Mouse (Mus musculus) right cerebral cortex, postnatal 10 days (tissue): Measurements from ENCODE around the gene Trak2.
A peak's percentile ranks its signal among the peaks of the same experiment; 100 is the strongest.
"Not testable (repeated sequence)": the region's sequence is repeated elsewhere in the genome, so short reads cannot be mapped to it uniquely, and the experiment has no call there.

Experiments
- DNase-seq, 2 experiments: peaks; one replicate each; pipeline ENCODE4 v3.0.0; 2021; ENCODE audit warnings: low spot score in 2 of 2

The Trak2 gene

DNA sequence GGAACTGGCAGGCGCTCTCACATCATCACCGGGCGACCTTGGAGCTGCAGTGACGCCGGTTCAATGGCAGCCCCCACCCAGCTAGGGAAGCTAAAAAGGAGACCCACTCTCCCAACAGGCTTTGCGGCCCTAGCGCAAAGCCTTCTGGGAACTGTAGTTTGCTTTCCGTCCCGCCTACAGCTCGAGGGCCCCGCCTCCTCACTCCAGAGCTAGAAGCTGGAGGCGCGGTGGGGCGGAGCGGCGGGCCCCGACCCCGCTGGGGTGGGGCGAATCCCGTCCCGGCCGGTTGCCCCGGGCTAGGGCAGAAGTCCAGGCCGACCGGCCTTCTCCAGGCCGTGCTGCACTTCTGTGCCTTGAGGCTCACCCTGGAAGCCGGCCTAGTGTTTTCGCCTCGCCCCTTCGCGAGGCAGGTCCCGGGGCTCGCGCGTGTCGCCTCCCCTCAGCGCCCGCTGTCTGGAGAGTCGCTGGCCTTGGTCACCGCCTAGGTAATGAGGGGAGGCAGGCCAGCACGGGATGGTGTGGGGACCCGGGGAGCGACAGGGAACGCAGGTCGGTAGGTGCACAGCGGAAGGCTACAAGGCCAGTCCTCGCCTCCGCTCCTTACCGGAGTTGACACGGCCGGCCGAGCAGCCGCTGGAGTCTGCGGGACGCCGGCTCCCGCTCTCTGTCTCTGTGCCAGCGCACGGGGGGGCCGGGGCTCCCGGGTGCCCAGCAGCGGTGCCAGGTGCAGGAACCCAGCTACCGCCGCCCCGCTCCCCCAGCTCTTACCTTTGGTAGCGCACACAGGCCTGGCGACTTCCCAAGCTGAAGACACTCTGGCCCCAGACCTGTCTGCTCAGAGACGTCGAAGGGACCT, at the start of gene Trak2, which contains the start of gene Stradb:
Gene Trak2 (minus strand): TSS at position 65 of the 856 bp plus-strand sequence.
Gene Stradb (plus strand): TSS at position 157 of the 856 bp plus-strand sequence.
- DNase-seq = peak; percentile 97 to 98

GRCm38 (mm10) chr1:59021556-59021955, 48.3 kb upstream of the Trak2 start:
- DNase-seq = no peak

DNA sequence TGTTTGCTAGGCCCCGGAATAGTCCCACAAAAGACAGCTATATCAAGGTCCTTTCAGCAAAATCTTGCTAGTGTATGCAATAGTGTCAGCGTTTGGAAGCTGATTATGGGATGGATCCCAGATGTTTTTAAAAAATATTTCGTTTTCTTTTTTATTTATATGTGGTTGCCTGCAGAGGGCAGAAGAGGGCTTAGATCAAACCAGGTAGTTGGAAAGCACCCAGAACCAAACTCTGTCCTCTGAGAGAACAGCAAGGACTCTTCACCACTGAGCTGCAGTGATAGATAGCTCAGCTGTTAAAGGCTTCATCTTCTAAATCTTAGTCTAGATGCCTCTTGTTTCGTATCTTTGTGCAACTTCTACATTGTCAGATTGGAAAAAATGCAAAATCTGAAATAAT, 36.0 kb upstream of the Trak2 start:
- DNase-seq = peak in 1 of 2 experiments; percentile 35

DNA sequence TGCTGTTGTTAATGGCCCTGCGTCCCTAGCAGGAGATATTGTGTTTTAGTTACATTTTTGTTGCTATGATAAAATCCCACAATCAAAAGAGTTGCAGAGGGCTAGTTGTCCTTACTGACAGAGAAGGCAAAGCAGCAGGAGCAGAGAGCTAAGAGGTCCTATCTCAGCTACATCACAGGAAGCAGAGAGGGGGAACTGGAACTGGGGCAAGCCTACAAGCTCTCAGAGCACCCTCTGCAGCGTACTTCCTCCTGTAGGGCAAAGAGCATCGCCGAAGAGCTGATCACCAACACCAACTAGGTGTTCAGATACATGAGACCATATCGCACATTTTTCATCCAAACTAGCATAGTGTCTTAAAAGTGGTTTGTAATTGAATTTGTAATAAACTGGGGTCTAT, 22.1 kb upstream of the Trak2 start:
- no peak for DNase-seq

DNA sequence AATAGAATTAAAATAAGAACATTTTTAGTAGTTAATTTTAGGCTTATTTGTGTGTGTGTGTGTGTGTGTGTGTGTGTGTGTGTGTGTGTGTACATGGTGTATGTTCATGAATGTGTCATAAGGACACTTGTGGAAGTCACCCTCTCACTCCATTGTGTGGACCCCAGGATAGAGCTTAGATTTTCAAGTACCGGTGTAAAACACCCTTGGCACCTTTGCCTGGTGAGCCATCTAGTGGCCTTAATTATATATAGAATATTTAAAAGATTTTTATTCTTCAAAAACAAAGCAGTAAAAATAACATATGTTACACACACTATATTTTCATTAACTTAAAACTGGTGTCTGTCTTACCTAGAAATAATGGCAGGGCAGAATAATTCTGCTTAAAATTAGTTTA, 20.5 kb upstream of the Trak2 start:
- no peak for DNase-seq

GRCm38 (mm10) chr1:58993144-58993543, 19.9 kb upstream of the Trak2 start:
- no peak for DNase-seq

GRCm38 (mm10) chr1:58984586-58984985, 11.4 kb upstream of the Trak2 start:
- no peak for DNase-seq

DNA sequence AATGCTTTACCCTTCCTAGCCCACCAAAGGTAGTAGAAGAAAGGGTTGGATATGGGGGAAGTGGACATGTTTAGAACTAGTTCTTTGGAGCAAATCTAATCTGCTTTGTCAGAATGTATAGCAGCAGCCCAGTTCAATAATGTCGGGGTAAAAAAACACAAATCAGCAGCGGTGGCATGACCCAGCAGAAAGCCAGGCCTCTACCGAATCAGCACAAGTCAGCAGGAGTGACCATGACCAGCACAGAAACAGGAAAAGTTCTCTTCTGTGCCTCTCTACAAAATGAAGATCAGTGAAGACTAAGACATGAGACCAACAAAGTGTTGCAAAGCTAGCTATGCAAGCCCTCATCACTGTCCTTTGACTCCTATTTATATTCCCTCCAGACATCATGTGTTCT, 9.0 kb upstream of the Trak2 start:
- no peak for DNase-seq

DNA sequence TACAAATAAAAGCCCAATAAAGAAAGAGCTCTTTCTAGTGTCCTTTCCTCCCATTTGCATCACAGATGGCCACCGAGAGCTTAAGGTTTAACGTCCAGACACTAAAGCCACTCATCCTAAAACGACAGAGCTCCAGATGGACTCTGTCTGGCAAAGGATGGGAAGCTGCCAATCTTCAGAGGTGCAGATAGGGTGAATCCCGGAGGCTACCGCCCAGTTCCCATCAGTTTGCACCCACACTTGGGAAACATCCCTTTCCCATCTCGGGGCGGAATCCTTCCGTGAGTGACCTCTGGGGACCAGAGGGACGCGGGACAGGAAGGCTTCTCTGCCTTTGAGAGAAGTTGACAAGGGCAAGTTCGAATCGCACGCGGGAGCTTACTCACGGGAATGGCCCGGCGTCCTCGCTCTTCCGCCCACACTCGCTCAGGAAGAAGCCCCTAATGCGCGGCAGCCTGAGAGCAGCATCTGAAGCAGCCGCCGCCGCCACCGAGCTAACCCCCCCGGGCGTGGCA, 322 bp downstream of the Trak2 start:
- DNase-seq = no peak

GRCm38 (mm10) chr1:58971097-58971496, 2.1 kb downstream of the Trak2 start:
- no peak for DNase-seq

- no peak for DNase-seq
These were observed 3.2 kb downstream of the Trak2 start for GRCm38 (mm10) chr1:58970054-58970453.

- no peak for DNase-seq
These were observed 5.7 kb downstream of the Trak2 start for GRCm38 (mm10) chr1:58967534-58967933.

- no peak for DNase-seq
These were observed 10.4 kb downstream of the Trak2 start for GRCm38 (mm10) chr1:58962865-58963264.

DNA sequence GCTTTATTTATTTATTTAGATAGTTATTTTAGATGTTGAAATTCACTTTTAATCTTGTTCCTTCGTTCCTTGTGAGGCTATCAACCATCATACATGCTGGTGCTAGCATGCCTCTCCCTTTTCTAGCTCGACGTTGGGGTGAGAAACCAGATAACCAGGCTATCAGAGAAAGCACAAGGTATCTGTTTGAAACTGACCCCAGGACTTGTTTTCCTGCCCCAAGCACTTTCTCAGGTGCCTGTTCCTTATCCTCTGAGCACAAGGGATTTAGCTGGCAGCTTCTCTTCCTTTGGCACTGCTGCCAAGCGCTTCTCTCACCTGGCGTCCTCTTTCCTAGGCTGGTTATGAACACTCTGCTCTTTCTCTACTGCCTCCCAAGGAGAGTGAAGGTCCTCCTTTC, 10.8 kb downstream of the Trak2 start:
- DNase-seq = no peak

- no peak for DNase-seq
These were observed 11.9 kb downstream of the Trak2 start for GRCm38 (mm10) chr1:58961152-58961893.

DNA sequence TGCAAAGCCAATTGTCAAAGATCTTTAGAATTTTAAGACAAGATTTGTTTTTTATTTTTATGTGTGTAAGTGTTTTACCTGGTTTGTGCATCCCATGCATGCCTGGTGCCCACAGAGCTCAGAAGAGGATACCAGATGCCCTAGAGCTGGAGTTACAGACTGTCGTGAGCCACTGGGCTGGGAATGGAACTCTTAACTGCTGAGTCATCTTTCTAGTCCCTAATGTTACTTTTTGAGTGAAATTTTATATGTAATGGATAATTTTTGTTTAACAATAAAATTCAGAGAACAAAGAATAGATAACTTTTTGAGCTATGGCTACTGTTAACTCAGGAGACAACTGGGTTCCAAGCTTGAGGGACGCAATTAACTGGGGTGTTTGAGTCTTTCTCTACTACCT, 13.5 kb downstream of the Trak2 start:
- no peak for DNase-seq

DNA sequence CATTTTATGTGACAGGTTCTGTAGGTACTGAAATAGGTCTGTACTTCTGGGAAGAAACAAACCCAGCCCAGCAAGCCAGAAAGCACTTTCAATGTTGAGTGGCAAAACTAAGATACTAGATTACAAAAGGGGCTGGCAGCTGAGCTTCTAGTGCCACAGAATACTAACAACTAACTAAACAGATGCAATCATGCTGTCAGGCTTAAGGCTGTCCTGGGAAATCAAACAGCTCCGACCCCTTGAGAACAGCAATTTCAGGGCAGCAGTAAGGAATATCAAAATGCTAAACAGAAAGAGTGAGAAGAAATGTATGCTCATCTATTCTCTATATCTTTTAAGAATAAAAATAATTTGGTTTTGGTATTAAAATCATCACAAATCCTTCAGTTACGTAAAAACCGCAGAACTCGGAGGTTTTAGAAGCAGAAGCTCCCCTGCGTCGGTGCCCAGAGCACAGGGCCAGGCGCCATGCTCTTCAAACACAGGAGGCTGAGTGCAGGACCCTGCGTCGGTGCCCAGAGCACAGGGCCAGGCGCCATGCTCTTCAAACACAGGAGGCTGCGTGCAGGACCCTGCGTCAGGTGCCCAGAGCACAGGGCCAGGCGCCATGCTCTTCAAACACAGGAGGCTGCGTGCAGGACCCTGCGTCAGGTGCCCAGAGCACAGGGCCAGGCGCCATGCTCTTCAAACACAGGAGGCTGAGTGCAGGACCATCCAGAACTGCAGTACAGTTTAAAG, 14.3 kb downstream of the Trak2 start:
- not testable (repeated sequence) for DNase-seq

GRCm38 (mm10) chr1:58957931-58958330, 15.3 kb downstream of the Trak2 start:
- DNase-seq = no peak

DNA sequence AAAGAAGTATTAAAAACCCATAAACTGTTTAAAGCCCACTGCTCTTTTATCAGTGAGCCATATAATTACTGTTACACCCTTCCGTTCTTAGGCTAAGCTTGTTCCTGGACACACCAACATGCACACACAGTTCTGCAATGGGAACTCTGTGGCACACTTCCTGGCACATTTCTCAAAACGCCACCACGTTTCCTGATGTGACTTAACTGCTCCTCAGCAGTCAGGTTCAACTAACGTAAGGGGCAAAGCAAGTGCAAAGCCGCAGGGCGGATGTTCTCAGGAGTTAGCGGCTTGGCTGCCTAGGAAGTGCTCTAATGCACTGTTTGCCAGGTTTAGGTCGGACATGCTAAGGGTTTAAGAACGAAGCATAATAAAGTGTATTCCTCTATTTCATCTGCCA, 17.0 kb downstream of the Trak2 start:
- no peak for DNase-seq

DNA sequence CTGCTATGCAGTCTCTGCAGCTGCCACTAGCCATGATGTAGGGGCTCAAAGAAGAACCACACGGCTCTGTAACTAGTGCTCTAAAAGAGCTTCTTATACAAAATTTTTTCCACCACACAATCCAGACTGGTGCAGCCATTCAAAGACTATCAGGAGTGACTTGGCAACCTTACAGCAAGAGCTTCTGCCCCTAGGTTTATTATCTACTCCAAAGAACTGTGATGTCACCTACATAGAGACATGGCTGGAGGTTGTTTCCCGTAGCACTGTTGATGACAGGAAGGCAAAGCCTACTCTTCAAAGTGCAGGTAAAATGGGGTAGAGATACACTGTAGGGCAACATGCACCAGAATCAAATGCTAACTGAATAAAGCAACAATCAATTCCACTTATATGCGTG, 17.5 kb downstream of the Trak2 start:
- DNase-seq = peak in 1 of 2 experiments; percentile 19

GRCm38 (mm10) chr1:58954578-58955410, 18.4 kb downstream of the Trak2 start:
- no peak for DNase-seq
